Comparison of ENCODE assay signal across 27 mouse cellular contexts in genomic region chr2:77921307-77921706, GRCm38 (mm10).
"Had no signal": no experiment of that assay in that cellular context is flagged by ENCODE, and none has a peak within 500 bp of the region (broad histone marks: within the 10 kb centered on the region; RNA-seq: fewer than 3 reads in every experiment).

No protein-coding gene starts in this region.

- H3K4me2 ChIP-seq: embryonic facial prominence, embryonic 12.5 days; embryonic facial prominence, embryonic 13.5 days; embryonic facial prominence, embryonic 15.5 days; forebrain, embryonic 12.5 days; forebrain, embryonic 13.5 days; forebrain, embryonic 15.5 days; heart, embryonic 11.5 days had no signal

- H3K9me3 ChIP-seq: embryonic facial prominence, embryonic 10.5 days; embryonic facial prominence, embryonic 12.5 days; embryonic facial prominence, embryonic 13.5 days; embryonic facial prominence, embryonic 15.5 days; forebrain, embryonic 10.5 days; forebrain, embryonic 12.5 days; forebrain, embryonic 13.5 days; forebrain, embryonic 15.5 days; heart, embryonic 10.5 days had no signal

- H3K27me3 ChIP-seq: embryonic facial prominence, embryonic 12.5 days; embryonic facial prominence, embryonic 13.5 days; embryonic facial prominence, embryonic 15.5 days; forebrain, embryonic 12.5 days; forebrain, embryonic 13.5 days; forebrain, embryonic 15.5 days had no signal

- H3K9ac ChIP-seq: embryonic facial prominence, embryonic 12.5 days; embryonic facial prominence, embryonic 13.5 days; embryonic facial prominence, embryonic 15.5 days; forebrain, embryonic 12.5 days; forebrain, embryonic 13.5 days; forebrain, embryonic 15.5 days; forebrain, postnatal 0 days had no signal

- DNase-seq: cerebellum, adult 9-10 months; cerebellum, adult 9-11 months; cerebellum, postnatal 10 days; cerebellum, postnatal 14 days; cerebellum, postnatal 25 days; cerebellum, postnatal 36 days; embryo, embryonic 11 days; forebrain, postnatal 0 days; gastrocnemius, postnatal 10 days; gastrocnemius, postnatal 14 days; gastrocnemius, postnatal 25 days; gastrocnemius, postnatal 36 days; heart, adult 18-20 months; heart, adult 2 months had no signal

- H3K27ac ChIP-seq: embryonic facial prominence, embryonic 10.5 days; embryonic facial prominence, embryonic 12.5 days; embryonic facial prominence, embryonic 13.5 days; embryonic facial prominence, embryonic 15.5 days; forebrain, embryonic 10.5 days; forebrain, embryonic 12.5 days; forebrain, embryonic 13.5 days; forebrain, embryonic 15.5 days; heart, adult 2 months; heart, embryonic 10.5 days had no signal

- H3K4me3 ChIP-seq: embryonic facial prominence, embryonic 10.5 days; embryonic facial prominence, embryonic 12.5 days; embryonic facial prominence, embryonic 13.5 days; embryonic facial prominence, embryonic 15.5 days; erythroblast, embryonic 14.5 days; forebrain, embryonic 10.5 days; forebrain, embryonic 12.5 days; forebrain, embryonic 13.5 days; forebrain, embryonic 15.5 days; heart, adult 2 months; heart, embryonic 10.5 days had no signal

- H3K4me1 ChIP-seq: embryonic facial prominence, embryonic 10.5 days; embryonic facial prominence, embryonic 12.5 days; embryonic facial prominence, embryonic 13.5 days; embryonic facial prominence, embryonic 15.5 days; forebrain, embryonic 10.5 days; forebrain, embryonic 12.5 days; forebrain, embryonic 13.5 days; forebrain, embryonic 15.5 days; heart, embryonic 10.5 days had no signal

- ATAC-seq: forebrain, embryonic 13.5 days; forebrain, embryonic 14.5 days; forebrain, embryonic 15.5 days; forebrain, embryonic 16.5 days; forebrain, postnatal 0 days had no signal
